Mouse (Mus musculus): ENCODE data around the gene Mfsd11. TPM values are rescaled to one million over a fixed set of nuclear protein-coding genes. Genes with fewer than 3 reads are reported as not detected.

Mfsd11 gene
- 10 to 100 TPM; 23.8 to 29.7 TPM for total RNA-seq (2023)

DNA sequence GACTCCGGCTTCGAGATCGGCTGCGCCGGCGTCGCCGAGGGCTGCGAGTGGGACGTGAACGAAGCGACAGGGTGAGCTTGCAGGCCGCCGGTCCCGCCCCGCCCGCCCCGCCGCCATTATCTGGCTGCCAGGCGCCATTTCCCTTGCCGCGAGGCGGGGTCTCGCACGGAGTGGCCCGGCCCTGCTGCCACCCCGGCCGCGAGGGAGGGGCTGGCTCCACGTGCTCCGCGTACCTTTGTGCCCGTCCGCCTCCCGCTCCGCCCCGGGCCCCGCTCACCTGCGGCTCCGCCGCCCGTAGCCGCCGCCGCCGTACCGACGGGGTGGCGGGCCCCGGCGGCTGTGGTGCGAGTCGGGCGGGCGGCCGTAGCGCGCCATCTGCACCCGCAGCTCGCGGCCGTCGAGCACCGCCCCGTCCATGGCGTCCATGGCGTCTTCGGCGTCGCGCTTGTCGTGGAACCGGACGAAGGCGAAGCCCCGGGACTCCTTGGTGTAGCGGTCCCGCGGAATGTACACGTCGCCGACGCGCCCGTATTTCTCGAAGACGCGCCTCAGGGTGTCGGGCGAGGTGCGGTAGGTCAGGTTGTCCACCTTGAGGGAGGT is at the start of gene Mfsd11:
Gene Mfsd11, plus strand, starts transcription at position 150 of the 600 bp plus-strand sequence.

DNA sequence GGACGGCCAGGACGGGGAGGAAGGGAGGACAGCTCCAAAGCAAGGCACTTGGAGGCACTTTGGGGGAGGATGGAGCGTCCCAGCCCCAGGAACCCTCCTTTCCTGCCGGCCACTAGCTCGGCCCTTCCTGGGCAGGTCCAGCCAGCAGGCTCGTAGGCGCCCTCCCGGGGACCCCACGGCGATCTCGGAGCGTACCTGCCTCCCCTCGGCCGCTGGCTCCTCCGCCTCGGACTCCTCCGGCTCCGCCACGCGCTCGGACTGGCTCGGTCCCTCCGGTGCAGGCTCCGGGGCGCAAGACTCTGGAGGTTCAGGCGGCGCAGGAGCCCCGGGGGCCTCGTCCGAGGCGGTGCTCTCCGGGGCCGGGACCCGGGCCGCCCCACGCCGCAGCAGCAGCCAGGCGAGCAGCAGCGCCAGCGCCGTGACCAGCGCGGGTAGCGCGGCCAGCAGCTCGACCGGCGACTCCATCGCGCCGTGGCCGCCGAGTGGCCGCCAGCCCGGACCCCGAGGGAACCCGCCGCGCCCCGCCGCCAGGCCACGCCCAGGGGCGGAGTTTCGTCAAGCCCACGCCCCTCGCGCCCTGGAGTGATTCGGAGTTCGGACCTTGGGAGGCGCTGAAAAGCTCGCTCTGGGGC is 24.6 kb upstream of the Mfsd11 start, which contains the start of gene Mxra7:
Gene Mxra7, minus strand, starts transcription at position 513 of the 632 bp plus-strand sequence.

GRCm38 (mm10) chr11:116843261-116844233 is 8.7 kb upstream of the Mfsd11 start, which contains the start of the genes Mettl23 and Jmjd6:
TSS of gene Mettl23 (plus strand) at chr11:116843278.
TSS of gene Jmjd6 (minus strand) at chr11:116843449.

DNA sequence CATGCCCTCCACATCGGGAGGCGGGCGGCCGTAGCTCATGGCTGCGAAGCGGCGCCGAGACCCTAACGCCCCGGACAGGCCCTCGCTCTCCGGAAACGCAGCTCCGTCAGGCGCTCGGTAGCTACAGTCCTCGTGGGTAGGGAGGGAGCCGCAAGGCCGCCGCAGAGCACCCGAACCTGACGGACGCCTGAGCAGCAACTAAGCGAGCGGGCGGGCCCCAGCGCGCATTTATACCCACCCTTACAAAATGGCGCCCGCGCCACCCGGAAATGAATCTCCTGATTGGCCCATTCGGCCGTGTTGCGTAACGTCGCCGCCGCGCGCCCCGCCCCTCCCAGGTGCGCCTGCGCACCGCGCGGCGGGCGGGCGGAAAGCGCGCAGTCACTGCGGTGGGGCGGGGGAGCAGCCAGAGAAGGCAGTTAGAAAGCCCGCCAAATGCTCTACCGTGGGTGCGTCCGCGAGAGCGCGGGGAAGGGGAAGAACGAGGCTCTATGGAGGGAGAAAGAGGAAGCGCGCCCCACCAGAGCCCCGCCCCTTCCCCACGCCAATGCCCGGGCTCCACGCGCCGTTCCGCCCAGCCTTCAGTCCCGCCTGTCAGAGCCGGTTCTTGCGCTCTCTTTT is 761 bp downstream of the Mfsd11 start, which contains the start of gene Srsf2:
Gene Srsf2, minus strand, starts transcription at position 204 of the 621 bp plus-strand sequence.

DNA sequence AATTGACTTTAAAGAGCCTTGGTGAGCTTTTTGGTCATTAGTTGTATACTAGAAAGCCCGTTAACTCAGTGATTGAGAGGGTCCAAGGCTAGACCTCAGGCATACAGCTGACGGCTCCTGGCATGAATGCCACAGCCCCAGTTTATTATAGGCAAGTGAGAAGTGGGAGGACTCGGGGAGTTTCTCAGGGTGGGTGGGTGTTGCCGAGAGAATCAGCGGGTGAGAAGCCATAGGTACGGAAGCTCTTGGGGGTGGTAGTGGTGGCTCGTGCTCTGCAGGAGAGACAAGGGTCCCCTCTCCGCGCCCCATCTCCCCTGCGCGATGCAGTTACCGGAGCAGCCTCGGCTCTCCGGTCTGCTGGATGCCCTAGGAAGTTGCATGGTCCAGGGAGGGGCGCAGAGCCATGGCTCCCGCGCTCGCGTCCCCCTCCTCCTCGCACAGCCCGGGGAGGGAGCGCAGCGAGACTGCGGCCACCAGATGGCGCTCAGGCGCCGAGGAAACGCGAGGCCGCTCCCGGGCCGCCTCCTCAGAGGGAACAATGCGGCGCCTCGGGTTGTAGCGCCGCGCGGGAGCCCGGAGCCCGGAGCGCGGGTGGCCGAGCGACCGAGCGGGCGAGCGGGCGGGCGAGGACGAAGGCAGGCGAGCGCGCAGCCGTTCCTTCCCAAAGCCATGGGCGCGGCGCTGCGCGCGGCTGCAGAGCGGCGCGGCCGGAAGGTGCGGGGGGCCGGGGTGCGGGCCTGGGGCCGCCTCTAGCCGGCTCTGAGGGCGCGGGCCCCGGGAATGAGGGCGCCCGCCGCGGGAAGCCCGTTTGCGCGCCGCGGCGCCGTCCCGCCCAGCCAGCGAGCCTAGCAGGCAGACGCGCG is 66.3 kb downstream of the Mfsd11 start, which contains the start of gene Mgat5b:
Gene Mgat5b, plus strand, starts transcription at position 541 of the 863 bp plus-strand sequence.

Other genes starting within 250 kb of the Mfsd11 start
- gene Rhbdf2, start 225.4 kb upstream of the Mfsd11 start, total RNA-seq (2023), result 10 to 100 TPM; 75.8 to 91.1 TPM
- gene Prcd, start 198.9 kb upstream of the Mfsd11 start, total RNA-seq (2023), result not detected
- not detected for gene Cygb, start 198.1 kb upstream of the Mfsd11 start, total RNA-seq (2023)
- not detected for gene St6galnac1, start 76.9 kb upstream of the Mfsd11 start, total RNA-seq (2023)
- 1 to 10 TPM in 1 of 2 experiments, under 1 TPM in 1; 0.99 to 1.6 TPM for gene Mxra7, start 24.4 kb upstream of the Mfsd11 start, total RNA-seq (2023)
- gene Mettl23, start 9.2 kb upstream of the Mfsd11 start, total RNA-seq (2023), result 10 to 100 TPM; 18.2 to 22.1 TPM
- 10 to 100 TPM; 48.3 to 68.8 TPM for gene Jmjd6, start 9.0 kb upstream of the Mfsd11 start, total RNA-seq (2023)
- 100 to 1,000 TPM; 276 to 298 TPM for gene Srsf2, start 654 bp downstream of the Mfsd11 start, total RNA-seq (2023)
- gene Mgat5b, start 66.4 kb downstream of the Mfsd11 start, total RNA-seq (2023), result under 1 TPM in 1 of 2 experiments, not detected in 1; 0.13 TPM